Mouse (Mus musculus) lung, adult 2 months (tissue): ENCODE data around the gene B020031M17Rik. TPM values are rescaled to one million over a fixed set of nuclear protein-coding genes. Genes with fewer than 3 reads are reported as not detected.
A peak's percentile ranks its signal among the peaks of the same experiment; 100 is the strongest.
"Not testable (repeated sequence)": the region's sequence is repeated elsewhere in the genome, so short reads cannot be mapped to it uniquely, and the experiment has no call there.

ENCODE experiments used
- DNase-seq: peaks from one replicate; pipeline ENCODE4 v3.0.0; 2022
- H3K4me1 ChIP-seq: fragments of 200-500 bp; 2 replicates; pipeline ENCODE4 v1.6.1; 2011; ENCODE audit warnings: low read length; ENCODE audit not compliant: control insufficient read depth, insufficient read depth
- H3K4me3 ChIP-seq: fragments of 200-500 bp; replicated peaks from 2 replicates; pipeline ENCODE3; 2011; ENCODE audit warnings: low read depth, mild to moderate bottlenecking, control low read depth, low read length; ENCODE audit errors: extremely low read depth
- WGBS: fragments of 180-500 bp; shearing (Covaris S2); methylation state at CpG from one replicate; pipeline ENCODE4 v1.1.7; 2018; 5-methylcytosine and 5-hydroxymethylcytosine counted together
- polyA plus RNA-seq: library from polyadenylated mRNA; depleted of rRNA; stranded (reverse); fragments of >200 nt; gene quantifications from 2 replicates; pipeline ENCODE4 v1.2.3, GENCODE M21; 2012; rRNA removed

The B020031M17Rik gene
- polyA plus RNA-seq: not detected in 2 replicates

DNA sequence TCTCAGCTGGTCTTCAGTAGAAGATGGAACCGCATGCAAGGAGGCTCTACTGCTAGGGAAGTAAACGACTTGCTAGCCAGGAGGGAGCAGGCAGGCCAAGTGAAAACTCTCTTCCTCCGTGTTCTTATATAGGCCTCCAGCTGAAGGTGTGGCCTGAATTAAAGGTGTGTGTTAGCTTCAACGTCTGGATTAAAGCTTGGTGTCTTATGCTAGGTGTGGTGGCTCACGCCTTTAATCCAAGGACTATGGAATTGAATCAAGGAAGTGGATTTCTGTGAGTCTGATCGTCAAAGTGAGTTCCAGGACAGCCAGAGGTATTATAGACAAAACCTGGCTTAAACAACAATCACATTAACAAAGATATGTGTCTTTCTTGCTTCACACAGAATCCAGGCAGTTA is at the start of gene B020031M17Rik:
Gene B020031M17Rik, minus strand, starts transcription at position 101 of the 400 bp plus-strand sequence.
- DNase-seq, H3K4me3 ChIP-seq, H3K4me1 ChIP-seq: not testable (repeated sequence)
- 65% methylated on average over 4 of the region's 6 CpGs for WGBS

DNA sequence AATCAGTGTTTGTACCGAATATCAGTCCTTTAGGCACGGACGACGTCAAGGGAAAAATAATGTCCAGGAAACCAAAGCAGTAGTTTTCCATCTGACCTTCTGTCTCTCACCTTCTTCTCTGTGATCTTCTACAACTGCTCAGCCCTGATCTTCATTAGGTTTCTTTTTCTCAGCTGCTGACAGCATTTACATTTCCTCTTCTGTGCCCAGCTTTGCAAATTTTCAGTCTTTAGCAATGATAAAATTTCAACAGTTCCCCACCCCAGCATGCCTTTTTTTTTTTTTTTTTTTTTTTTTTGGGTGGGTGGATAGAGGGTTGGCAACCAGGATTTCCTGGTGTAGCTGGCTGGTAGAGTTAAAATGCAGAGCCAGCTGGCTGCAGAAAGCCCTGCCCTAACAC is 48.6 kb upstream of the B020031M17Rik start:
- H3K4me1 ChIP-seq, DNase-seq, H3K4me3 ChIP-seq: not testable (repeated sequence)
- no CpG with 5 or more reads among the region's 4 CpGs for WGBS

DNA sequence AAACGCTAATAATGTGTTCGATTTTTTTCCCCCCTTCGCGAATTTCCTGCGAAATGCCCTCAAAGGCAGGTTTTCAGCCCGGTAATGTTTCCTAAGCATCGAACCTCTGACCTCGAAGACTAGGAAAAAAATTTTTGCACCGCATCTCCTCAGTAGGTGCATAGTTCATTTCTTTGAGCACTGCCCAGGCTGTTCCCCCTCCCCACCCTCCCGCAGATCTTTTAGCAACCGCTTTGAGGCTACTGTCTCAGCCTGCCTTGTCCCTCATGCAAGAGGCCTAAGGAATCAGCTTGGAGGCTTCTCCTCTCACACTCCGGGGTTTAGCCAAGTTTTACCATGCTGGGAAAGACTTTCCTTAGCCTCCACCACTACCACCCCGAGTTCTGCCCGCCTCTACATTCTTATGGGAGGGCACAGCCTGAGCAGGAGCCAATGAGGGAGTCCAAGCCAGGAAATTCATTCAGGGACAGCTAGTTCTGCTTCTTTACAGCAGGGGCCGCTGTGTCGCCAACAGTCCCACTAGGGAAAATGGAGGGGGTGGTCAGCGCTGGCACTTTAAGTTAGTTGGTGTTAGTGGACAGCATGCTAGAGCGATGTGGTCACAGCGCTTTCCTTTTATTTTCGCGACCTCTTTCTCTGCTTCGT is 48.0 kb upstream of the B020031M17Rik start:
- DNase-seq, H3K4me1 ChIP-seq, H3K4me3 ChIP-seq: not testable (repeated sequence)
- no CpG with 5 or more reads among the region's 22 CpGs for WGBS

DNA sequence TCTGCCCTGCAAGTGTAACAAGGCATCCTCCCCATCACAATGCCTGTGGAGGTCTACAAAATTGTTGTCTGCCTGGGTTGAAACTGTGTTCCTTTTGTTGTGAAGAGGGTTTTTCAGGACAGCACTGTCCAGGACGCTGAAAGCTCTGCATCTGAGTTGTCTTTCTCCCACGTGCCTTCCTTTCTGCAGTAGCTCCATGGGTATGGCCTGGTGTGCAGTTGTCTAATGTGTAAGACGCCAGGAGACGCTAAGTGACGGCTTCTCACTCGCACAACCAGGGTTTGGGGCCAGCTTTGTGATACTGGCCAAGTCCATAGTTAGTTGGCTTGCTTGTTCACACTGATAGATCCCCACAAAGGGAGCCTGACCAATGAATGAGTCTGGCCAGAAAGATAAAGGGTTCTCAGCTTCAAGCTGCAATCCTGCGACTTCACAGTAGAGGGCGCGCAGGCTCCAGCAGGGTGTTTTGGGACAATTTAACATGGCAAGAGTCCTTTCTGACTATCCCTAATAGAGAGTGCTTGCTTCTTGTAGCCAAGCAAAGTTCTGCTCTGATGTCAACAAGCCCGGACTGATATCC is 41.4 kb upstream of the B020031M17Rik start:
- not testable (repeated sequence) for DNase-seq, H3K4me3 ChIP-seq, H3K4me1 ChIP-seq
- no CpG with 5 or more reads among the region's 10 CpGs for WGBS

DNA sequence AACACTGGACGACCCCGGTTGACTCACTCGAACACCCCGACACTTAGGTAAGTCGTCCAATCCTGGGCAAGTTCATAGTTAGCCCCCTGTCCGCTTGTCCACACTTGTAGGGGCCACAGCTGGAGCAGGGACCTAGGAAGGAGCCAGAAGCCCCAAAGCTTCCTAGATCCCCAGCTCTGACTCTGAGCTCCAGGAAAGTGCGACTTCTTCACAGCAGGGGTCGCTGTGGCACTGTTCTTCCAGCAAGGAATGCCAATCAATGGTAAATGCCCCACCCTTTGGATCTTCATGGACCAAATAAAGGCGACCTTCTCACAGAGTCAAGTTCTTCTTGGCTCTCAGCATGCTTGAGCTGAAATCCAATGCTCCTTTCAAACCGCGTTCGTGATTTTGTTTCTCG is 40.7 kb upstream of the B020031M17Rik start:
- not testable (repeated sequence) for DNase-seq, H3K4me3 ChIP-seq, H3K4me1 ChIP-seq
- no CpG with 5 or more reads among the region's 13 CpGs for WGBS

DNA sequence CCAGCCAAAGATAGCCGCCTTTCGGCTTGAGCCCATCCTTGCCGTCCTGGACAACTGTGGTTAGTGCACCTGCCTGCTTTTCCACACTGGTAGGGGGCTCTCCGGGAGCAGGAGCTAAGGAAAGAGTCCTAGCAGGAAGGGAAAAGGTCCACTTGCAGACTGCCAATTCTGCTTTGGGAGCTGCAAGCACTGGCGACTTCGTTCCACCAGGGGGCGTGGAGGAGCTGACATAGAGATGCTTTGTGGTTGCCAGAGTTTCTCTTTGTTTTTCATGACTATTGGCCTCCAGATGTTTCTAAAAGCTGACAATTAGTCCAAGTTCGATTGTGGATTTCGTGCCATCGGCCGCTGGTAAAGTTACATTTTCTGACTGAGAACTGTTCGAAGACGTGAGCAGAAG is 18.6 kb upstream of the B020031M17Rik start:
- WGBS: no CpG with 5 or more reads among the region's 13 CpGs
- H3K4me3 ChIP-seq, H3K4me1 ChIP-seq, DNase-seq: not testable (repeated sequence)

DNA sequence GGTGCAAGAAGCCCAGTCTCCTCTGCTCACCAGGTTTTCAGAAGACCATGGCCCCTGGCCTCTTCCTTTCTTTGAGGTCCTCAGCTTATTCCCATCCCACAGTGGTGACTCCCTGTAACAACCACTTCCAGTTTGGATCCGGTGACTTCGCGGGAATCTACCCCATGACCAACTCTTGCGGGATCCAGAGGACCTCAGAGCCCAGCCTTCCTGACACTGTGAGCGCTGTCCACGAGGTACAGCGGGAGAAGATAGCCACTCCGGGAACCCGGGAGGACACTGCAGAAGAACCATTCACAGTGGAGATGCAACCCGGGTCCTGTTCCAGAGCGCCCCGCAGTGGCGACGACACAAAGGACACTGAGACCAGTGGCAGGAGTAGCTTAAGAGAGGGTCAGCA is 17.6 kb upstream of the B020031M17Rik start:
- WGBS: no CpG with 5 or more reads among the region's 14 CpGs
- not testable (repeated sequence) for H3K4me3 ChIP-seq, DNase-seq, H3K4me1 ChIP-seq

DNA sequence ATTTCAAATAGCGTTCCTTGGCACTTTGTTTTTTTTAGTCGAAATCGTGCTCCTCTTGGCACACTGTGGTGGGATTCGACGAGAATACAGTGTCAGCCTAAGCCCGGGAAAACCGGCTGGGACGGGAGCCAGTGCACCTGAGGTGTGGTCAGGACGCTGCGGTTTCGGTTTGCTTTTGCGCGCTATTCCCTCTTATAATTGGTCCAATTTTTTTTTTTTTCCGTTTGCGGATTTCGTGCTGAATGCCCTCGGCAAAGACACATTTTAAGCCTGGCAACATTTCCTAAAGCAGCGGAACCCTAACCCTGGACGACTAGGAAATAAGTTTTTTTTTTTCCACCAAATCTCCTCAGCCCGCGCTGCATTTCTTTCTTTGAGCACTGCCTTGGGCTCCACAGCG is 15.4 kb upstream of the B020031M17Rik start:
- H3K4me1 ChIP-seq, H3K4me3 ChIP-seq: not testable (repeated sequence)
- 2% methylated on average over 21 of the region's 22 CpGs for WGBS
- DNase-seq: peak; percentile 8

DNA sequence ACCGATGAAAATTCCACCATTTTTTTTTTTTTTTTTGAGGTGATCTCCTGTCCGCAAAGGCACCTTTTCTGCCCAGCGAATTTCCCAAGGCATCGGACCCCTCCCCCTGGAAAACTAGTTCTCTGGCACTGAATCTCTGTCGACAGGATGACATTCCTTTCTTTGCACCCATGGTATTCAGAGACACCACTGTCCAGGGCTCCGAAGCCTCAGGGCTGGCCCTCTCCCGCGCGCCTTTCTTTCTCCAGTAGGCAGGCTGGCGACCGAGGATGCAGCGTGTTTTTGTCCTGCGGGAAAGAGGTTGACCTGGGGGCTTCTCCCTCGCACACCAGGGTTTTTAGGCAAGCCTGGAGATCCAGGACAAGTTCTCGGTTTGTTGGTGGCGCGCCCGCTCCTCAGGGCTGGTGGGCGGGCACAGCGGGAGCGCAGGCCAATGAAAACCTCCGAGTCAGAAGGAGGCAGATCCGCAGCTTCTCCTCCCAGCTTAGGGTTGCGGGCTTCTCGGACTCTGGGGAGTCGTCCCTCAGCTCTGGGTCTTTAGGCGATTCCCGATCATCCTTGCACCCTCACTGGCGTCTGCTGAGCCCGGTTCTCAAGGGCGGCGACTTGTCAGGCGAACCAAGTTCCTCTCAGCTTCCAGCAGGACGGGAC is 14.8 kb upstream of the B020031M17Rik start:
- DNase-seq, H3K4me1 ChIP-seq, H3K4me3 ChIP-seq: not testable (repeated sequence)
- 2% methylated on average over 18 of the region's 34 CpGs for WGBS

DNA sequence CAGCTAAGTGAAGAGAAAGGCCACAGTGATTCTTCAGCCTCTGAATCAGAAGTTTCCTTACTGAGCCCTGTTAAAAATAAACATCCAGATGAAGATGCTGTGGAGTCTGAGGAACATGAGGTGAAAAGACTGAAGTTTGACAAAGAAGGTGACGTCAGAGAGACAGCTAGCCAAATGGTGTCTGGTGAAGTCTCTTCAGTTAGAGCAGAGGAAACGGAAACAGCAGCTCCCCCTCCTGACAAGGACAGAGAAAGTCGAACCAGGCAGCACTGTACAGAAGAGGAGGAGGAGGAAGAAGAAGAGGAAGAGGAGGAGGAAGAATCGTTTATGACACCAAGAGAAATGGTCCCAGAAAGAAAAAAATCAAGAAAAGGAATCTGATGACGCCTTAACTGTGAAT is 12.2 kb upstream of the B020031M17Rik start:
- not testable (repeated sequence) for H3K4me1 ChIP-seq, H3K4me3 ChIP-seq, DNase-seq
- no CpG with 5 or more reads among the region's 5 CpGs for WGBS

DNA sequence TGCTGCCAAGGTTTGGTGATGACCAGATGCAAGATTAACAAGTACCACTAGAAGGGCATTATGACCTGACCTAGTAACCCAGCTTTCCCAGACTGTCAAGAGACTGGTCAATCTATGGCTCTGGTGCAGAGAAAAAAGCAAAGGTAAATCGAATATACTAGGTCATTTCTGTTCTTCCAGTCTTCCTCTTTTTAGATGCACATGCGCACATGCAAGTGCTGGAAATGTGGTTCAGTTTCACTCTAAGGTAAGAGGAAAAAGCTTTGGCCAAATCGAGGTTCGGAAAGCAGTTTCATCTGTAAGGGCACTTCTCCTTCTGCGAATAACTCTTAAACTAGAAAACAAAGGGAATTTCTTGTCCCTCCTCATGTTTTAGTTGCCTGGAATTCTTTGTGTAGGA is 5.0 kb upstream of the B020031M17Rik start:
- DNase-seq, H3K4me3 ChIP-seq, H3K4me1 ChIP-seq: not testable (repeated sequence)
- WGBS: no CpG with 5 or more reads among the region's 5 CpGs

DNA sequence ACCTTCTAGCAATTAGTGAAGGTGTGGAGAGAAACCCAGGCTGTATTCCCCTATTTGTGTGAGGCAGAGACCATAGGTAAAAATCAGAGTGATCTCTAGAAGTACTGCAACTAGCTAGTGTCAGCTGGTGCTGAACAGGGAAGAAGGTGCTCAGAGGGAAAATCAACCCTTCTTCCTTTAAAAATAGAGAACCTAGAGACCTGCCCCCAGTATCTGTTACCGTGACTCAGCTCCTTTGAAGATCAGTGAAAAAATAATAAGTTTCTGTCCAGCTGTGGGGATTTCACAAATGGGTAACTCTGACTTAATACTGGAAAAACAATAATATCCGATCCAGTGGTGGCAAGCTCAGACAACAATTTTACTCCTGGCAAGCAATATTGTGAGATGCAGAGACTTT is 4.5 kb upstream of the B020031M17Rik start:
- H3K4me1 ChIP-seq, H3K4me3 ChIP-seq, DNase-seq: not testable (repeated sequence)
- 63% methylated on average over 2 of the region's 2 CpGs for WGBS

DNA sequence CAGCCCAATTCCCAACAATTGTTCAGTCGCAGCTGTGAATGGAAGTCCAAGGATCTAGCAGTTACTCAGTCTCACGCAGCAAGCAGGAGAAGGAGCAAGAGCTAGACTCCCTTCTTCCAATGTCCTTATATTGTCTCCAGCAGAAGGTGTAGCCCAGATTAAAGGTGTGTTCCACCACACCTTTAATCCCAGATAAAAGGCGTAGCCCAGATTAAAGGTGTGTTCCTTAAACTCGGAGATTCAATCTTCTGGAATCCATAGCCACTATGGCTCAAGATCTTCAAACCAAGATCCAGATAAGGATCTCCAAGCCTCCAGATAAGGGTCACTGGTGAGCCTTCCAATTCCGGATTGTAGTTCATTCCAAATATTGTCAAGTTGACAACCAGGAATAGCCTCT is 21.4 kb downstream of the B020031M17Rik start, which contains the start of gene Gm21761:
Gene Gm21761, minus strand, starts transcription at position 101 of the 400 bp plus-strand sequence.
- WGBS: 100% methylated on average over 1 of the region's 5 CpGs
- not testable (repeated sequence) for H3K4me1 ChIP-seq, H3K4me3 ChIP-seq, DNase-seq

DNA sequence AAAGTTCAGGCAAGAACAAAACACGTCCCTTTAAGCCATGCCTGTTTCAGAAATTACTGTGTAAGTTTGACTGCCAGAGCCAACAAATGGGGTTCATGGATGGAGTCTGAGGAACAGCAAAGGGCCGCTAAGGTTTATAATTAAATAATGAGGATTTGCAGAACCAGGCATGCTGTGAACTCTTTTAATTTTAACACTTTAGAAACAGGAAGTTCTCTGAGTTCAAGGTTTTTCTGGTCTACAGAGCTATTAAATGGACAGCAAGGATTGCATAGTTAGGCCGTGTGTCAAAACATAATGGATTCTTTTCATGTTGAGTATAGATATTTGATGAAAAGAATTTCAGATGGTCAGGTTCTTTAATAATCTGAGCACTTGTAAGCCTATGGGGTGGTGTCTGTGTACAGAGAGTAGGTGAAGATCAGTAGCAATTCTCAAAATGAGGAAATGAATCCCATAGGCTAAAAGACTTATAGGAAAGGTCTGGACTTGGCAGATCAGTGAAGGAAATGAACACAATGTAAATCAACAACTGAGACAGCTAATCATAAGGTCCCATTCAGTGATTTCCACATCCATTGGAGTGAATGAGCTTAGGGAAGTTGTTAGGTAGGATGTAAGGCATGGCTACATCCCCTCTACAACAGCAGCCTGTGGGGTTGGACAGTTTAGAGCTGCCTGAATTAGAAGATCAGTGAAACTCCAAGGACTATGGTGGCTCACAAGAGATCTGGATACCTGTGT is 25.8 kb downstream of the B020031M17Rik start:
- not testable (repeated sequence) for H3K4me3 ChIP-seq, H3K4me1 ChIP-seq, DNase-seq
- WGBS: 76% methylated on average over 3 of the region's 3 CpGs

DNA sequence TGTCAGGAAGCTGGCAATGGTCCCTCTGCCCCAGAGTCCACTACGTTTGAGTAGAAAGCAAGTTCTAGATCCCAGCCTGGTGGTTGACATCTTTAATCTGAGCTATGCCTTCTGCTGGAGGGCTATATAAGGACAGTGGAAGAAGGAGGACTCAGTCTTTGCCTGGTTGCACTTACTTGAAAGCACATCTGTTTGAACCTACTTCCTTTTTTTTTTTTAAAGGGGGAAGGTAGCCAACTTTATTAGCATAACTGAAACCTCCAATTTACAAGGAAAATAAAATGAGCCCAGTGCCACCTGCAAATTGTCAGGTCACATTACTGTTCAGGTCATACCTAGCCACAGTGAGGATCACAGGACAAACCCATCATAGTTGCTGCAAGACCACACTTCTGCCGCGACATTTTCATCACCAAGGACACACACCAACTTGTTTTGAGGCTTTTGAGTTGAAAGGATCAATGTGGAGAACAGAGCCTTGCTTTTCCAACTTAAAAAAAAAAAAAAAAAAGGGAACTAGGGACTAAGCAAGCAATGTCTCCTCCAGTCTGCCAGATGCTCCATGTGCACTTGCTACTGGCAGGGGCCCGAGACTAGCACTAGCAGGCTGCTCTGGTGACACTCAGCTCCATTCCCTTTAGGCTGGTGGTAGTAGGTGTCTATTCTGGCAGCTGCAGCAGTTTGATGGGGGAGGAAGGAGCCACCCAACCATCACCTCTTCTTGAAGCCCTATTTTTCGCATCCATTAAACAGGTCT is 33.5 kb downstream of the B020031M17Rik start:
- not testable (repeated sequence) for DNase-seq, H3K4me3 ChIP-seq, H3K4me1 ChIP-seq
- WGBS: 65% methylated on average over 4 of the region's 5 CpGs
